Mouse (Mus musculus): ENCODE data around the gene Arpc2.
A peak's percentile ranks its signal among the peaks of the same experiment; 100 is the strongest.

The Arpc2 gene

GRCm38 (mm10) chr1:74303509-74304338 lies 67.8 kb downstream of the Arpc2 start:
- DNase-seq: peak; percentile 41

- no peak for DNase-seq
These were observed 68.5 kb downstream of the Arpc2 start for GRCm38 (mm10) chr1:74304339-74304790.

GRCm38 (mm10) chr1:74304946-74305345 lies 69.1 kb downstream of the Arpc2 start:
- DNase-seq: no peak

- no peak for DNase-seq
These were observed 69.6 kb downstream of the Arpc2 start, which contains the start of gene Tmbim1 for GRCm38 (mm10) chr1:74305522-74305921. TSS of gene Tmbim1 (minus strand) at chr1:74305622.

- no peak for DNase-seq
These were observed 71.3 kb downstream of the Arpc2 start for GRCm38 (mm10) chr1:74307146-74307545.

GRCm38 (mm10) chr1:74308001-74308964 lies 72.4 kb downstream of the Arpc2 start:
- DNase-seq: no peak

- DNase-seq: no peak
These were observed 73.9 kb downstream of the Arpc2 start for GRCm38 (mm10) chr1:74309767-74310166.

GRCm38 (mm10) chr1:74313049-74313692 lies 77.3 kb downstream of the Arpc2 start:
- DNase-seq: peak; percentile 65

GRCm38 (mm10) chr1:74314796-74315195 lies 78.9 kb downstream of the Arpc2 start:
- DNase-seq: no peak

- DNase-seq: no peak
These were observed 80.4 kb downstream of the Arpc2 start for GRCm38 (mm10) chr1:74316114-74316827.
